8 mouse cellular contexts compared by ENCODE assay signal in genomic region chr15:62092671-62093185, GRCm38 (mm10).
DNase-seq lines count a peak whose midpoint lies in the region; ATAC-seq lines count a peak whose summit lies in the region.
"Had no signal": no experiment of that assay in that cellular context is flagged by ENCODE, and none has a peak within 500 bp of the region (broad histone marks: within the 10 kb centered on the region; RNA-seq: fewer than 3 reads in every experiment).

No protein-coding gene starts in this region.

- peaks cover 10% of the 10 kb centered on the region for H3K4me1 ChIP-seq in neural tube, embryonic 14.5 days (ENCODE audit: control insufficient read depth, insufficient read depth, low read length)

- H3K36me3 ChIP-seq in neural tube, embryonic 14.5 days (ENCODE audit: control insufficient read depth, insufficient read depth, low read length): no peaks in the 10 kb centered on the region

- no peak overlapping the region for H3K4me2 ChIP-seq in neural tube, embryonic 14.5 days (ENCODE audit: low read depth, low read length)

- peak overlapping the region; percentile 34; the same call in 1 of the 2 replicates for H3K27ac ChIP-seq in neural tube, embryonic 14.5 days (ENCODE audit: low read depth, low read length)

- H3K27me3 ChIP-seq in neural tube, embryonic 14.5 days (ENCODE audit: control insufficient read depth, insufficient read depth, low read length): no peaks in the 10 kb centered on the region

- ATAC-seq in neural tube, embryonic 14.5 days (ENCODE audit: low read depth): peak; percentile 89

- H3K9me3 ChIP-seq in neural tube, embryonic 14.5 days (ENCODE audit: control insufficient read depth, low read length): no peaks in the 10 kb centered on the region

- WGBS in neural tube, embryonic 14.5 days: 8% methylated on average over 5 of the region's 5 CpGs

- no peak overlapping the region for H3K9ac ChIP-seq in neural tube, embryonic 14.5 days (replicated peaks; ENCODE audit: low read depth, low read length)

- peak; percentile 34 for DNase-seq in urinary bladder, adult 2 months (ENCODE audit: low spot score)
- no peak for DNase-seq in urinary bladder, postnatal 10 days (ENCODE audit: low spot score)
- peak; percentile 39 for DNase-seq in embryo, embryonic 9.5 days (ENCODE audit: extremely low spot score)
- peak; percentile 54 for DNase-seq in kidney, postnatal 10 days
- DNase-seq in retina, postnatal 1 day: no peak
- no peak for DNase-seq in right cerebral cortex, adult 18-20 months

- H3K4me3 ChIP-seq in neural tube, embryonic 14.5 days (ENCODE audit: low read depth, low read length): no peak overlapping the region
- H3K4me3 ChIP-seq: erythroblast, embryonic 14.5 days had no signal

Comparison
In these comparisons a context has a peak if more than half of its experiments do, and no peak if none do; other contexts are left out.
1. DNase-seq: peak in urinary bladder, adult 2 months (single experiment), embryo, embryonic 9.5 days (single experiment) and kidney, postnatal 10 days (single experiment); none in urinary bladder, postnatal 10 days (single experiment), retina, postnatal 1 day (single experiment) and right cerebral cortex, adult 18-20 months (single experiment).